Mouse (Mus musculus) C2C12 (cell line): Measurements from ENCODE around the gene Gng8.

Experiments
- CTCF ChIP-seq: IDR thresholded peaks from one replicate; pipeline ENCODE4 v1.5.1; 2011; ENCODE audit not compliant: control insufficient read depth, insufficient read depth, insufficient read length
- FOSL1 ChIP-seq: IDR thresholded peaks from one replicate; pipeline ENCODE4 v1.8.0; 2011; ENCODE audit warnings: mild to moderate bottlenecking, low read length; ENCODE audit not compliant: poor library complexity, insufficient read depth, severe bottlenecking
- MYOD1 ChIP-seq: IDR thresholded peaks from one replicate; pipeline ENCODE4 v1.6.1; 2011; ENCODE audit warnings: low read depth; ENCODE audit not compliant: control insufficient read depth, insufficient read length

DNA sequence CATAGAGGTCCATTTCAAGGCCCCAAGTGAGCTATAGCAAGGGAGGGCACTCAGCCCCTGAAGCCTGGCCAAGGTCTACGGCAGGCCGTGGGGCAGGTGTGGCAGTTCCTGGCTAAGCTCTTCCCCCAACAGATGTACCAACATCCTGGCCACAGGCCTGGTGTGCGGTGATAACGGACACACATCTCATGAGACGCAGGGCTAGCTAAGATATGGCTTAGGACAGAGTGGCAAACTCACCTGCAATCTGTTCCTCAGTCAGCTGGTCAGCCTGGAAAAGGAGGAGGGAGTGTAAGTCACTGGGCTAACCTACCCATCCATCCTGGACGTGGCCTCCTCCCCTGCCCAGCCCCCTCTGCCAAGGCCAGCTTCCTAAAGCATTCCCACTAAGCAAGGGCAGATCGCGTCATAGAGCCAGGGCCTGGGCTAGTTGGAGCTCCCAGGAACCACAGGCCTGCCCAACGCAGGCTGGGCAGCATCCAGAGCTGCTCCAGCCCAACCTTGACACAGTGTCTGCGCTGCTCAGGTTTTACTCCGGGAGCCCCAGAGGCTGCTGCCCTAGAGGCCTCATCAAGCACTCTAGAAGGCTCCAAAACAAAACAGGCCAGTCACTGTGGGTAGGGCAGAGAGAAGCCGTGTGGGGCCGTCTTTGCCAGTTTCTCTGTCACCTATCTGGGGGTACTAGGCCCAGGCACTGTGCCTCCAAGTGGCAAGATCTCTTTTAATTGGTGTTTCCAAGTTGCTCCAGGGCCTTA, 28.0 kb downstream of the Gng8 start:
- TF ChIP-seq FOSL1: no peak
- no peak for TF ChIP-seq CTCF
- no peak for TF ChIP-seq MYOD1
